Mouse (Mus musculus) gonadal fat pad, adult 2 months (tissue): ENCODE data around the gene Tmem206. TPM values are rescaled to one million over a fixed set of nuclear protein-coding genes. Genes with fewer than 3 reads are reported as not detected.

Experiments
- DNase-seq: peaks from one replicate; pipeline ENCODE4 v3.0.0-alpha.2; 2012; ENCODE audit warnings: low read depth
- polyA plus RNA-seq: library from polyadenylated mRNA; depleted of rRNA; stranded (reverse); fragments of >200 nt; gene quantifications from 2 replicates; pipeline ENCODE4 v1.2.3, GENCODE M21; 2012

Gene Tmem206
- polyA plus RNA-seq, 1 experiment: 8.1 TPM

DNA sequence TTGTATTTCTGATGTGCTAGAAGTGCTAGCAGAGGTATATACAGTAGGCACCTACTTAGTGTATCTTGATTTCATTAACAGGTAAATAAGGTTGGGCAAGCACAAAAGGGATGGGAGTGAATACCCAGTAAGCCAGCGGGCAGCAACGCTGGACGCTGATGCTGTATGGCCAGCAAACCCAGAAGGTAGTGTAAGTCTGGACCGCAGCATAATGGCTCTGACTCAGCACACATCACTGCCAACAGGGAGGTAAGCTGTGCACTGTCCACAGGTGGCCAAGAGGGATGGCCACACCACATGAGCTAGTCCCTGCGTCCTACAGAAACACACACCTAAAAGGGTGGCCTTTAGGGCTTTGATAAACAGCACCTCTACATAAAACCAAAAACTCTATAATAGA, 24.6 kb downstream of the Tmem206 start:
- no peak for DNase-seq

DNA sequence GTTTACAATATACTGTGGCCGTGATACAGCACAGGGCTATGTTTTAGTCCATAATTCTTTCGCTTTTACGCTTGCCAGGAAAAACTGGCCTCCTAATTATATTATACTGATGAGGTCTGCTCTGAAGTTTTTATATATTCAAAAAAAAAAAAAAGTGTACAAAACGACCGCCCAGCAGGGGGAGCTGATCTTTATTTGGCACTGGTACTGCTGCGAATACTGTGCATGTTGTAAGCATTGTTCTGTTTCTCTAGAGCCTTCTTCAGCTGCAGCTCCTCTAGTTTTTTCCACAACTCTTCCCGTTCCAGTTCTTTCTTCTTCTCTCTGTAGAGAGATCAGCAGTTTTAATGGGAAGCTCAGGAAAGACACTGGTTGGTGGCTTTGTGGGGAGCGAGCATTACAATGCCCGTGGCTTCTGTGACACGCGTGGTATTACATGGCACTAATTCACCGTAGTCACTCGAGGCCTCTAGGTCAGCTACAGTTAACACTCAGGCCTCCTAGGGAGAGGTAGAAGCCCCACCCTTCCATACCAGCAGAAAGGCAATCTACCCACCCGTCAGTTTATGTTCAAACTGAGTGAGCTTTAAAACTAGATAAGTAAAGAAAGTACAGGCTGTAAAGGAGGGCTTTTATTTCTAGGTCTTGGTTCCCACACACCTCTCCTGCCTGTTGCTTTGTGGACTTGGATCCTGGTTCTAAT, 27.2 kb downstream of the Tmem206 start:
- no peak for DNase-seq

DNA sequence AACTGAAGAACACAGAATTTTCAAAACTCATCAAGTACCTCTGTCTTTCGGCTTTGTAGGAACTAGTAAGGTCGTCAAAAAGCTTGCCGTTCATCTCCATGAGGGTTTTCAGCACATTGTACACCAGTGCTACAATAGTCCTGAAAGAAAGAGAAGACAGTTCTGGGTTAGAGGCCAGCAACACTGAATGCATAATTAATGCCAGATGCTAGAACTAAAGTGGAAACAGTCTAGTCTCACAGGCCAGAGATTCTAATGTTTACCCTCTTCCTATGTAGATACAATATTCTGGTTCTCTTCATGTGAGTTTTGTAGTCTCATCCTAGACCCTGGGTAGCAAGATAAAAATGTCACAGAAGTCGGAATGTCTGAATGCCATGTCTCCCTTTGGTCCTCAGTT, 28.1 kb downstream of the Tmem206 start:
- no peak for DNase-seq

DNA sequence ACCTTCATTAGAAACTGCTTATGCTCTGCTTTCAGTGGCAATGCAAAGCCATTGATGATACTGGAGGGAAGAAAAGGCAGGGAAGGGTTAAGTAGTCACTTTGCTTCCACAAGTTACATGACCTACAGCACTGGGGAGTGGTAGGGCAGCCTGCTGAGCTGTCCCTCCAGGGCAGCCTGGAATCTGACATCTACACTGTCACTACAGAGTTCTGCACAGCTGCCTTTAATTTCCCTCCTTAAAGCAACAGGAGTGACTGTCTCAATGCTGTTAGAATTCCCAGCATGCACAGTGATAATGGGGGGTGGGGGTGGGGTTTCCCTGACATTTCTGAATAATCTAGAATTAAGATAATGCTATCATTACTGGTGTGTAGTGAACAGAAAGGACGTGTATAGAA, 31.2 kb downstream of the Tmem206 start:
- no peak for DNase-seq

DNA sequence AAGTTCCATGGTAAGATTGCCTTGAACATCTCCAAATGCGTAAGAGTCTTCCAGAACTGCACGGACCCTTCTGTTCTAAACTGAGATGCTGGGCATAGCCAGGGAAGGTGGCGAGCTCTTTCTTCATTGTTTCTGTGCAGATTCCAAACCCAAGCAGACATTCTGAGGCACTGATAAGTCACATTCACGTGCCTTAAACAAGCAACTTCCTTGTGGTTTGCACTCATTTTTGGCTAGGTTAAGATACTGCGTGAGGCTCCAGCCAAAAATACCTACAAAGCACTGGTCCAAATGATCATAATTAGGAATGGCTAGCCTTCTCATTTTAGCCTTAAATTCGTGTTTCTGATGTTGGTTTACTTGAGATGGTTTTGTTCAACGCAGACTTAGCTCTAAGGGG, 33.8 kb downstream of the Tmem206 start:
- DNase-seq: no peak

DNA sequence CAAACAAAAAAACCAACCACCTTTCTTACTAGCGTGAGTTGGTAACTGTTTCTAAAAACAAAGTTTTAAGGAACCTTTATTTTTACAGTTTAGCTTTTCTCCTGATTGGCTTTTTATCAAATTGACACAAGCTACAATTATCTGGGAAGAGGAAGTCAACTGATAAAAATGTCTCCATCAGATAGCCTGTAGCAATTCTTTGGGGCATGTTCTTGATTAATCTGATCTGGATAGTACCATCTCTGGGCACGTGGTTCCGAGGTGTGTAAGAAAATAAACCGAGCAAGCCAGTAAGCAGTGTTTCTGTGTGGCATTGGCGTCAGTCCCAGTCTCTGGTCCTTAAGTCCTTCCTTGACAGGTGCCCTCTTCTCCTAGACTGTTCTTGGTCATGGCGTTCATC, 36.7 kb downstream of the Tmem206 start:
- no peak for DNase-seq

DNA sequence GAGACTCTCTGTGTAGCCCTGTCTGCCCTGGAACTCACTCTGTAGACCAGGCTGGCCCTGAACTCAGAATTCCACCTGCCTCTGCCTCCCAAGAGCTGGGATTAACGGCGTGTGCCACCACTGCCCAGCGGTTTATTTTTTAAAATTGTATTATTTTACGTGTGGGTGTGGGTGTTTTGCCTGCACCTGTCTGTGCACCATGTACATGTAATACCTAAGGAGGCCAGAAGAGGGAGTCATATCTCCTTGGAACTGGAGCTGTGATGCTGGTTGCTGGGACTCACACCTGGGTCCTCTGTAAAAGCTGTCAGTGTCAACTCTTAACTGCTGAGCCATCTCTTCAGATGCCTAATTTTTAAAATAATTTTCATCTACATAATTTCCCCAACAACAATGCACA, 38.8 kb downstream of the Tmem206 start:
- DNase-seq: no peak

DNA sequence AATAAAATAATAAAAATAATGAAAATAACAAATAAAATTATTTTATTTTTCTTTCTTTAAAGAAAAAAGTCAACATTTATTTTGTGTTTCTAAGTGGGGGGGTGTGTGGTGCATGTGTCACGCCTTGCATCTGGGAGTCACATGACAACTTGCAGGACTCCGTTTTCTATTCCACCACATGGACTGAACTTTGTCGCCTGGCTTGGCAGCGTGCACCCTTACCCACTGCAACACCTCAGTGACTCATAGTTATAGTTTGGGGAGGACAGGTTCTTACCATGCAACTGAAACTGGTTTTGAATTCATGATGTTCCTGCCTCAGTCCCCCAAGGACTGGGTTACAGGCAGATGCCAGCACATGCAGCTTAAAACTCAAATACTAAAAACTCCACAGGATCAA, 42.5 kb downstream of the Tmem206 start:
- no peak for DNase-seq

DNA sequence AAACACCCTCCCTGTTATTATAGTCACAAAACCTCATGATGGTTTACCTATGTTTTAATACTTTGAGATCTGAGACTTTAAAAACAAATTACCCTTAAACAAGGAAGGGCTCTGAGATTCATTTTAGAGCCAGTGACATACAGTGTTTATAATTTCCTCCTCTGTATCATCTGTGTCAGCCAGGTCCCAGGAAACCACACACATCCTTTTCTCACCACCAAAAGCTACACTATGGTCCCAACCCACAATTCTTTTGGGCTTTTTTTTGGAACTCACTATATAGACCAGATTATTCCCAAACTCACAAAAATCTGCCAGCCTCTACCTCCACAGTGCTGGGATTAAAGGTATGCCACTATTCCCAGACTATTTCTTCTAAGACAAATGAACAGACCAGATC, 43.4 kb downstream of the Tmem206 start:
- DNase-seq: no peak

DNA sequence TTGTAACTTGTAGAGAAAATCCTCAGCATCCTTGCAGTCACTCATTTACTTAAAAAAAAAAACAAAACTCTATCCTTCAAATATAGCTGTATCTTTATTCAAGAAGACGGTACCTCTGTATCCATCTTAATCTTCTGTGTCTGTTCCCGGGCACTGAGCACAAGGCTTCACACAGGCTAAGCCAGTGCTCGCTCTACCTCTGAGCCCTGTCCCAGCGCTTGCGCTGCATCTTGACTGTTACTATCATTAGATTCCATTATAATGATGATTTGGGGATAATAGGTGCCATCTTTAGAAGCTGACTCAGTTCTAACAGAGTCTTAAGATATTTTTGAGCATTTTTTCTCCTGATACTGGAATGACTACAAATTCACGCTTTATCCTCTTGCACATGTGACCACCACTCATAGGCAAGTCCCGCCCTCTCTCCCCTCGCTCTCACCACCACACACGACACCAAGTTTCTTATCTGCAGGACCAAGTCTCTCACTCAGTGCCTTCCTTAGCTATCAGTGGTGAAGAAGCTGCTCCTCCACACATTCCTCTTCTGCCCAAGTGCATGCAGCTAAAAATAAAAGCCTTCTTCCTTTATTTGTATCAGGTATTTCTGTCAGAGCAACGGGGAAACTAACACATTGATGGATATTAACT, 49.4 kb downstream of the Tmem206 start:
- no peak for DNase-seq

DNA sequence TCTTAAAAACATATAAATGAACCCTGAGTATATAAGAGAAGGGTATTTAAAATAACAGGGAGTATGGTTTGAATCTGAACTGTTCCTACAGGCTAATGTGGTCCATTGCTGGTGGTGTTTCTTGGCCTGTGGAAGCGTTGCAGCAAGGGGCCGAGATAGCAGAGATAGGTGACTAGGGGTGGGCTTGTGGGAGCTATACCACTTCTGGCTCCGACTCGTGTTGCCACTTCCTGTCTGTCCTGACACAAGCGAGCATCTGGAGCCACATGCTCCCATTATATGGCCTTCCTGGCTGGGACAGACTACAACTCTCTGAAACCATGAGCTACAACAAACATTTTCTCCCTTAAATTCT, 49.9 kb downstream of the Tmem206 start:
- no peak for DNase-seq

DNA sequence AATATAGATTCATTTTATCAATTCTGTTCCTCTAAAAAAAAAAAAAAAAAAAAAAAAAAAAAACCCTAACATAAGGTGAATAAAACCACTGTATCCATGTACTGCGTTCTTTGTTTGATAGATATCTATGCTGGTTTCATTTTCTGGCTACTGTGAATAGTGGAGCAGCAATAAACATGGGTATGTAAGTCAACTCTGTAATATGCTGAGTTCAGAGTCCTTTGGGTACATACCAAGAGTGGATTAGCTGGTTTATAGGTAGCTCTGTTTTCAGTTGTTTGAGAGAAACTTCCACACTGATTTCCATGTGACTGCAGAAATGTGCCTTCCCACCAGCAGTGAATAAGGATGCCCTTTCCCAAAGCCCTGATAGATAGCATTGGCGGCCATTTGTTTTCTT, 52.4 kb downstream of the Tmem206 start:
- DNase-seq: no peak

DNA sequence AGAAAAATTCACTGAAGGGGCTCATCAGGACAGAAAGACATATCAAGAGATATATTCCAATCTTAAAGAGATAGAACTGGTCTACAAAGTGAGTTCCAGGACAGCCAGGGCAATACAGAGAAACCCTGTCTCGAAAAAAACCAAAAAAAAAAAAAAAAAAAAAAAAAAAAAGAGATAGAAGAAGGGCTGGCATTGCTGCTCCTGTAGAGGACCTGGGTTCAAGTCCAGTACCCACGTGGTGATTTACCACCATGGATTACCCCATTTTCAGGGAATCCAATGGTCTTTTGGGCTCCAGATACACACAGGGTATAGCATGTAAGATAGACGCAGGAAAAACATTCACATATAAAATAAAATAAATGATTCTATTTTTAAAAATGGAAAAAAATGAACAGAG, 55.1 kb downstream of the Tmem206 start:
- DNase-seq: no peak

DNA sequence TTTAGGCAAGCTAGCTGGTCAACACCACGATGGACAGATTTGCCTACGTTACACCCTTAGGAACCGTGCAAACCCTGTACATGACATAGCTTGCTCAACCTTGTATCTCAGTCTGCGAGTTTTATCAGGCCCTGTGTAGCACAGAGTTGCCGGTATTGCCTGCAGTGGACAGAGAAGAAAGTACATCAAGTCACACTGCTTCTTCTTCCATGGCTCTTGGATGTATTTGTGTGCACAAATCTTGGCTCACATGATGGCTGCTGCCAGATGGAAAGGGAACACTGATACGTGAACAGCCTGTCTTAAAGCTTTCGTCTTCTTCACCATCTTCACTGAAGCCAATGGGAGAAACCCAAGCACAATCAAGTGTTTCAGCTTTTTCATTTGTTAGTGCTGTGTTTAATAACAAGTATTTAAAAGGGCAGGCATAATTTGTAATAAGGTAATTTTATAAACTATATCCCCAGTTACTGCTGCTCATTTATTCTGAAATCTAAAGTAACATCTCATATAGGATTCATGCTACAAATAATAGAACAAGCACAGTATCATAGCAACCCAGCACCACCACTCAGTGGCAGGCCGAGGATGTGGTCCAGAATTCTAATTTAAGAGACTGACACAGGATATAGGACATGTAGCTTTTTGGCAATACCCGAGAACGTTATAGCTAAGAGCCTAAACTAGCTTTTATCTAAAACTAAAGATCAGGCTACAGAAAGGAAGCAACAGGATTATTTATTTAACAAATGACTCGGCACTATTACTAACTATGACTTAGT, 56.4 kb downstream of the Tmem206 start:
- DNase-seq: no peak

DNA sequence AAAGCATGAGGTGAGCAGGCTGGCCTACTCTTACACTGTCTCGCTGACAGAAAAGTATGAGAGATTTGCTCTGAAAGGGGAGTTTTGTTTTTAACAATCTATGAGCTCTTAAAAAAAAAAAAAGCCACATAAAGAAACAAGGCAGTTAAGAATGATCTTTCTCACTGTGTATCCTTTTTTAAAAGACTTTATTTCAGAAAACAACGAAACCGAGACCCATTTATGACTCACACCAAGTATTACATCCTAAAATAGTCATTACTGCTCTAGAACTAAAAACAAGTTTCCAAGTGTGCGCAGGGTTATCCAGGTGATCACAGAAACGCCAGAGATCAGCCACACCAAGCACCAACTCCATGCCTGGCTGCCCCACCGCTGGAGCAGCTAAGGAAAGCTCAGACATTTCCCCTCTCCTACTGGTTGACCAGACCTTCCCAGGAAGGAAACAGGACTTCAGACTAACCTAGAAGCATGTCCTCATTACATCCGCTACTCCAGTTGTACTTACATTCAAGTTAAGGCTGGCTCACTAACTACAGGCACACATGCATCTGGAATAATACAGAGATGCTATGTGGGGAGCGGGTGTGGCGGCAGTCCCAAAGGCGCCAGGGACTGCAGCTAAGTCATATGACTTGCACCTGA, 59.2 kb downstream of the Tmem206 start:
- DNase-seq: no peak

DNA sequence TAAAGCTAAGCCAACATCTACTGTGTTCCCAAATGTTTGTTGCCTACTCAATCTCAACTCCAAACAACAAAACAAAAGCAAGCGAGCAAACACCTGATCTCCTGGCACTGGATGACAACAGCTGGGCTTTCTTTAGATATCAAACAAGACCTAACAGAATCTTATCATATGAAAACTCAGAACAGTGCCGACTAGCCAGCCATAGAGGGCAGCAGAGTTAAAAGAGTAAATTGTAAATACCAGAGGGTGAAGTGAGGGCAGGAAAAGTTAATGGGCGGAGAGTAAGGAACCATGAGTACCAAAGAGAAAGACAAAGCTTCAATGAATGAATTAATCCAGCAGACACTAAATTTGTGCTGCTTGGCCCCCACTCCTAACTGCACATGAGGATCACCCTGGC, 65.6 kb downstream of the Tmem206 start:
- no peak for DNase-seq

DNA sequence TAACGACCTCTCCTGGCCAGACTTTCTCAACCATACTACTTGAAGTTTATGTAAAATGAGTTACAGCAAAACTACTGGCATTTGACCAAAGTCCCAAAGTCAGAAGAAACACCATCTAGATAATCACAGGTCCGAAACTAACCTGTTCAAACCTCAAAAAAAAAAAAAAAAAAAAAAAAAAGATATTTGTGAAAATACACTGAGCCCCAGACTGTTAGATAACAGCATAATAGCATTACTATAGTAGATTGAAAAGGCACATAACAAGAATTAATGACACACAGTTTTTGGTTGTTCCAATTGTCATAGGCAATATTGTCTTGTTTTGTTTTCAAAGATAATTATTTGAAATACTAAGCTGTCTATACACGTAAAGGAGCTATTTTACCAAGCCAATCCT, 67.8 kb downstream of the Tmem206 start:
- no peak for DNase-seq

DNA sequence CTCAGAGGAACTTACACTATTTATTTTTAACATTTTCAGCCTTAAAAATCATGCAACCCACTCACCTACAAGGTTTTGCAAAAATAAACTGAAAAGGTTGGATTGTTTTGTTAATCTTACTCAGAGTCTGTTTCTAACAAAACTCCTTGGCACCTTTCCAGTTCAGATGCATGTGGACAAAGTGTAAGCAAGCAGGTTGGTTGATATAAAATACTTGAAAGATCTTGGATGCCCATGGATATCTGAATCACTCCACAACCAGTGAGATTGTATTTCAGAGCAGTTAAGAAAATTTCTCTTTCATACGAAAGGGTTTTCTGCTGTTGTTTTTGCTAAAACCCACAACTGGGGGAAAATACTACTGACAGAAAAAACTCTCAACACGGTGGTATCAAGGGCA, 68.4 kb downstream of the Tmem206 start:
- no peak for DNase-seq

DNA sequence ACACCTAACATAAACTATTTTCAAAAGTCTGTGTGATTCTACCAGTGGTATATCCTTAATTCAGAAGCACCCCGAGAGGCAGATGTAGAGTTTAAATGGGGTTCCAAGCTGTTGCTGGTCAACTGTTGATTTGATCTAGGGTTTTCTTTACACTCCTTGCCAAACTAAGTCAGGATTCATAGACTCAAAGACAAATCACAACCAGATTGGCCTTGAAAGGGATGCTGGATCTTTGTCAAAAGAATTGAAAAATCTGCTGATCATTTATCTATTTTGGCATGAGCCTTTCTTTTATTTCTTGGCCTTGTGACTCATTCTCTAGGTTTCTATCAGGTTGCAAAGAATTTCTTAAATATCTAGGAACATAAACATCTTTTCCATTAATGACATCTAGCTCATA, 69.5 kb downstream of the Tmem206 start:
- no peak for DNase-seq

DNA sequence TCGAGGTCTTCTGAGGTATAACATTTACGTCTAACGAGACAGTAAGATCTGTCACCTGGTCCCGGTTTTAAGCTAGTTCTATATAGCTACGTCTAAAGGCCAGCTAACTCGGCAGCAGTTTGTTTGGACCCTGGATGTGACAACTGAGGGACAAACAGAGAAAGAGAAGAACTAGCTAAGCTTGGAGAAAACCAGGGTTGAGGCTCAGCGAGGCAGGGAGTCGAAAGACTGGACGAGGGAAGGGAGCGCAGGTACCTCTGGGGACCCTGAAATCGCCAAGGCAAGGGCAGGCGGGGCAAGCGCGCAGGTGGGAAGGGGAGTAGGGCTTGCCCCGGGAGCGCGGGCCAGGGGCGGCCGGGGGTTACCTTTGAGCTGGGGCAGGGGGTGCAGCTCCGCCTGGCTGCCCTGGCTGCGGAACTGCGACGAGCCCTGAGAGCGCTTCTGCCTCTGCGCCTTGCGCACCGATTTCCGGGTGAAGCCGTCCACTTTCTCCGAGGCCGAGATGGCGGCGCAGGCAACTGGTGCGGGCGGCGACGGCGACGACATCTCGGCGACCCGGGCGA, 70.2 kb downstream of the Tmem206 start:
- no peak for DNase-seq

DNA sequence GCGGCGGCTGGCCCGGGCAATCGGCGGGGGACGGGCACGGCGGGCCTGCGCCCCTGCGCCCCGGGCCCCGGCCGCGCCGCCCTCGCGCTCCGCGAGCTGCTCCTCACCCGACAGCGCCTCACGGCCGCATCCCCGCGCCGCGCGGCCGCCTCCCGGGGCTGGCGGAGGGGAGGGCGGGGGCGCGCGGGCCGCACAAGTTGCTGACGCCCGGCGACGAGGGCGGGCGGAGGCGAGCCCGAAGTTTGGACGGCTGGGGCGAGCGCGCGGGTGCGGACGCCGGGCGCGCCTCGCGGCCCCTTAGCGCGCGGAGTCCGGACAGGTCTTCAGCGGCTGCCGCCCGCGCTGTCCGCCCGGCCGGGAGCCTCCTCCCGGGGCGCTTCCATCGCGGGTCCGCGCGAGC, 70.7 kb downstream of the Tmem206 start:
- DNase-seq: no peak
